Mouse (Mus musculus) E14TG2a.4 (cell line): ENCODE data around the gene Gm45213.

Experiments used
- CTCF ChIP-seq: conservative IDR thresholded peaks from 2 replicates; pipeline ENCODE4 v1.5.1; 2014; ENCODE audit warnings: low read length
- NANOG ChIP-seq: IDR thresholded peaks from 2 replicates; pipeline ENCODE4 v1.6.1; 2014; ENCODE audit warnings: borderline replicate concordance, low read length, mixed read lengths

GRCm38 (mm10) chr7:66001035-66001754 lies 42.2 kb upstream of the Gm45213 start:
- TF ChIP-seq CTCF (no peak), NANOG (no peak)
